Mouse (Mus musculus) small intestine, adult 2 months (tissue): ENCODE data around the gene Pcsk6.

Experiments
- CTCF ChIP-seq: fragments of 200-500 bp; IDR thresholded peaks from 2 replicates; pipeline ENCODE4 v1.5.1; 2012; ENCODE audit warnings: low read depth, mild to moderate bottlenecking, control low read depth, inconsistent platforms, low read length, moderate library complexity, mixed read lengths; ENCODE audit not compliant: insufficient replicate concordance, insufficient read length; ENCODE audit errors: extremely low read depth
- POLR2A ChIP-seq: fragments of 200-500 bp; IDR thresholded peaks from 2 replicates; pipeline ENCODE4 v1.6.1; 2012; ENCODE audit warnings: low read depth, mild to moderate bottlenecking, control low read depth, inconsistent platforms, low read length, moderate library complexity

DNA sequence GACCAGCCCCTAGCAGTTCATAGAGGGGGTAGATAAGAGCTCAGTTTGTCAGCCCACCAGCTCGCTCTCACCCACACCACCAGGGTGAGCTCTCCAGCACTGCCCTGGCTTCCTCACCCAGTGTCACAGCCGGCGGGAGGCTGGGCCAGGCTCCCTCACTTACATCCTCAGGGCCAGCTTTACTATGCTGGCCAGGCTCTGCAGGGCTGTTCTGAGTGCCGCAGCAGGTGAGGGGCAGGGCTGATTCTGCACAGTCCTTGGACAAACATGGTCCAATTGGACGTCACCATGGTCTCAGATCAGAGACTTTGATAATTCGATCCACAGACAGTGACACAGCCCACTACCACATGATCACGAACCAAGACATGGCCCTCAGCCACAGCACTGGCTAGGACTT is 230.0 kb downstream of the Pcsk6 start:
- no peak for TF ChIP-seq CTCF
- no peak for TF ChIP-seq POLR2A
